Mouse (Mus musculus) limb, embryonic 14.5 days (tissue): ENCODE data around the gene Fam213b. TPM values are rescaled to one million over a fixed set of nuclear protein-coding genes. Genes with fewer than 3 reads are reported as not detected.

Source experiments
- ATAC-seq: fragments of 200-750 bp; cut with Nextera tagmentation; 2 replicates; pipeline ENCODE4 v1.8.0; 2017; ENCODE audit warnings: low read depth, moderate number of reproducible peaks, moderate TSS enrichment; ENCODE audit not compliant: low FRiP score
- DNase-seq: peaks from one replicate; pipeline ENCODE4 v3.0.0-alpha.2; 2015; ENCODE audit warnings: low spot score
- H3K27ac ChIP-seq: fragments of 300-500 bp; sonication (generic); replicated peaks from 2 replicates; pipeline ENCODE4 v1.5.1; 2014; ENCODE audit warnings: low read depth, mild to moderate bottlenecking, low read length, moderate library complexity, mixed read lengths
- H3K27me3 ChIP-seq: fragments of 300-500 bp; sonication (generic); 2 replicates; pipeline ENCODE4 v1.6.1; 2014; ENCODE audit warnings: low read length, mixed read lengths; ENCODE audit not compliant: control insufficient read depth, insufficient read depth
- H3K36me3 ChIP-seq: fragments of 300-500 bp; sonication (generic); 2 replicates; pipeline ENCODE4 v1.6.1; 2014; ENCODE audit warnings: mild to moderate bottlenecking, low read length, moderate library complexity, mixed read lengths; ENCODE audit not compliant: control insufficient read depth, insufficient read depth
- H3K4me1 ChIP-seq: fragments of 300-500 bp; sonication (generic); 2 replicates; pipeline ENCODE4 v1.6.1; 2014; ENCODE audit warnings: antibody characterized with exemption, low read length, mixed read lengths; ENCODE audit not compliant: control insufficient read depth, insufficient read depth
- H3K4me2 ChIP-seq: fragments of 300-500 bp; sonication (generic); replicated peaks from 2 replicates; pipeline ENCODE4 v1.6.1; 2014; ENCODE audit warnings: low read depth, mild to moderate bottlenecking, low read length, moderate library complexity; ENCODE audit not compliant: severe bottlenecking
- H3K4me3 ChIP-seq: fragments of 300-500 bp; sonication (generic); replicated peaks from 2 replicates; pipeline ENCODE4 v1.5.1; 2014; ENCODE audit warnings: low read length
- H3K9ac ChIP-seq: fragments of 300-500 bp; sonication (generic); 2 replicates; pipeline ENCODE4 v1.6.1; 2014; ENCODE audit warnings: mild to moderate bottlenecking, low read depth, low read length, moderate library complexity; ENCODE audit not compliant: severe bottlenecking
- H3K9me3 ChIP-seq: fragments of 300-500 bp; sonication (generic); 2 replicates; pipeline ENCODE4 v1.6.1; 2016; ENCODE audit warnings: low read length; ENCODE audit not compliant: control insufficient read depth
- POLR2A ChIP-seq: fragments of 200-500 bp; IDR thresholded peaks from 2 replicates; pipeline ENCODE4 v1.8.0; 2012; ENCODE audit warnings: inconsistent platforms, mild to moderate bottlenecking, moderate library complexity, borderline replicate concordance; ENCODE audit not compliant: insufficient read depth, insufficient read length; ENCODE audit errors: extremely low read depth
- WGBS: fragments of 180-500 bp; shearing (Covaris S2); extraction: QIAGEN DNeasy Blood & Tissue Kit; methylation state at CpG from one replicate; pipeline ENCODE4 v1.1.7; 2014; 5-methylcytosine and 5-hydroxymethylcytosine counted together
- polyA plus RNA-seq, 2 experiments: library from polyadenylated mRNA; depleted of rRNA in 1 of 2; stranded (reverse) in 1 of 2; unstranded in 1 of 2; fragments of >200 nt; fragmentation: Nextera tagmentation in 1 of 2; extraction: Ambion mirVana in 1 of 2; gene quantifications; 2 replicates each; pipeline versions ENCODE4 v1.2.1 to v1.2.3; 2012 to 2014

The Fam213b gene
- polyA plus RNA-seq, 2 experiments = 33.6 to 51.8 TPM

DNA sequence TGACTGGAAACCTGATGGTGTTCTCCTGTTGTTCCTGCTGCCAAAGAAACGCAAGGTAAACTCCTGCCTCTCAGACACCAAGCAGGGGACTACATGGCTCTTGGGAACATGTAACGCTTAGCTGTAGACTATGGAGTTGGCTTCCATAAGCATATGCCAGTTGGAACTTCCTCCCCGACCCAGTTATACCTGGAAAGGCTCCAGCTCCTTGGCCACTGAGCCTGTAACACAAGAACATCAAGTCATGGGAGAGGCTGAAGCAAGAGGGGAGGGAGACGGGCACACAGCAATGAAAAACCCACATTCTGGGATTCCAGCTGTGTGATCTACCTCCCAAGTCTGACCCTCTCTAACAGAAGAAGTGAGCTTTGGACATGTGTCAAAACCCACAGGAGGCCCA lies 23.4 kb upstream of the Fam213b start:
- ATAC-seq = no peak
- no peaks in the 10 kb centered on the region for H3K27me3 ChIP-seq
- no peak for DNase-seq
- no peak overlapping the region for H3K9ac ChIP-seq
- no peaks in the 10 kb centered on the region for H3K9me3 ChIP-seq
- TF ChIP-seq POLR2A = no peak
- whole genome bisulfite sequencing = 75% methylated on average over 4 of the region's 4 CpGs
- no peak overlapping the region for H3K27ac ChIP-seq
- H3K4me3 ChIP-seq = no peak overlapping the region
- H3K36me3 ChIP-seq = no peaks in the 10 kb centered on the region
- H3K4me1 ChIP-seq = peaks cover 5% of the 10 kb centered on the region
- no peak overlapping the region for H3K4me2 ChIP-seq

DNA sequence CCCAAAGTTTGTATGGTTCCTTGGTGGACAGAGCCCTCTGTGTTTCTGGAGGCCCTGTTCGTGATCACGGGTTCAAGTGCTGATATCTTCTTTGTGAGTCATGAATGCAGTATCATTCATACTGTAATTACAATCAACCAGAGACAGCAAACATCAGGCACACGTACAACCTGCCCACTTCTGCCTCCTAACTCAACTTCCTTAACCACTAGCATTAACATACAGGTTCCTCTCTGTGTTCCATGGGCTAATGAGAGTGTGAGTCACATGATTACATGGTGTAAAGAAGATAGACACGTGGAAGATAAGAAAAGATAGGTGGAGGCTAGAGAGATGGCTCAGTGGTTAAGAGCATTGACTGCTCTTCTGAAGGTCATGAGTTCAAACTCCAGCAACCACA lies 17.7 kb upstream of the Fam213b start:
- H3K27me3 ChIP-seq = no peaks in the 10 kb centered on the region
- H3K9me3 ChIP-seq = no peaks in the 10 kb centered on the region
- TF ChIP-seq POLR2A = no peak
- H3K27ac ChIP-seq = no peak overlapping the region
- H3K9ac ChIP-seq = no peak overlapping the region
- H3K36me3 ChIP-seq = no peaks in the 10 kb centered on the region
- H3K4me1 ChIP-seq = no peaks in the 10 kb centered on the region
- 84% methylated on average over 4 of the region's 4 CpGs for whole genome bisulfite sequencing
- no peak overlapping the region for H3K4me2 ChIP-seq
- ATAC-seq (no peak), DNase-seq (no peak)
- H3K4me3 ChIP-seq = no peak overlapping the region

DNA sequence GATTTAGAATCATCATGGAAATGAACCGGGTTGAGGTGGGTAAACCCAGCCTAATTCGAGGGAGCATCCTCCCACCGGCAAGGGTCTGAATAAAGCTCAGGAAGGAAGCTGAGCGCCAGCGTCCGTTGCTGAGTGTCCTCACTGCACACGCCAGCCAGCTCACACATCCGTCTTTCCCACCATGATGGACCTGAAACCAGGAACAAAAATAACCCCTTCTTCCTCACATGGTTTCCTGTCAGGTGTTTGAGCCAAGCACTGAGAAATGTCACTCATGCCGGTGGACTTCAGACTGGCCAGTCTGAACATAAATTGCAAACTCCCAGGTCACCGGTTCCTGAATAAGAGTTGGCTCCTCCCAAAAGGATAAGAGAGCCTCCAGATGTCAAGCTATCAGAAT lies 16.4 kb upstream of the Fam213b start:
- Histone ChIP-seq H3K27ac (no peak overlapping the region), H3K4me3 (no peak overlapping the region), H3K4me1 (0 out of 2 replicates have a peak, but pooled peaks cover 3% of the 10 kb centered on the region), H3K9me3 (no peaks in the 10 kb centered on the region), H3K4me2 (no peak overlapping the region), H3K27me3 (no peaks in the 10 kb centered on the region), H3K9ac (no peak overlapping the region), H3K36me3 (no peaks in the 10 kb centered on the region)
- DNase-seq = no peak
- 87% methylated on average over 10 of the region's 10 CpGs for WGBS
- no peak for ATAC-seq
- TF ChIP-seq POLR2A = no peak

DNA sequence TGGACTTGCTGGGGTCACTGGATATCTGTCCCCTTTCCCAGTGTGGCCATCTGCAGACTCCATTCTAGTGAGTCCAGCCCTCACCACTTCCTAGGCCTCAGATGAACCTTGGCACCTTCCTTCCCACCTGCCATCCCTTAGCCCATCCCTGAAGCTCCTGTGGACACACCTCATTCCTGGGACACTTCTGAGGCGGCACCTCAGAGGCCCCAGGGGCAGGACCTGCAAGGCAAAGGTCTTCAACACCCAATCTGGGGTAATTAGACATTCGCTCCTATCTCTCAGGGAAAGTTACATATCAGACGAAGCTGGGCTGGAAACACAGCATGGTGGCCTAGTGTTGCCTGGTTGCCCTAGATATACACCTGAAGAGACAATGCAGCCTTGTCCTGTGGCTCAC lies 15.8 kb upstream of the Fam213b start:
- Histone ChIP-seq H3K4me3 (no peak overlapping the region), H3K4me2 (no peak overlapping the region), H3K27ac (no peak overlapping the region), H3K36me3 (no peaks in the 10 kb centered on the region), H3K9ac (no peak overlapping the region), H3K27me3 (no peaks in the 10 kb centered on the region), H3K9me3 (no peaks in the 10 kb centered on the region), H3K4me1 (0 out of 2 replicates have a peak, but pooled peaks cover 3% of the 10 kb centered on the region)
- DNase-seq (no peak), ATAC-seq (no peak)
- TF ChIP-seq POLR2A = no peak
- 69% methylated on average over 3 of the region's 3 CpGs for WGBS

DNA sequence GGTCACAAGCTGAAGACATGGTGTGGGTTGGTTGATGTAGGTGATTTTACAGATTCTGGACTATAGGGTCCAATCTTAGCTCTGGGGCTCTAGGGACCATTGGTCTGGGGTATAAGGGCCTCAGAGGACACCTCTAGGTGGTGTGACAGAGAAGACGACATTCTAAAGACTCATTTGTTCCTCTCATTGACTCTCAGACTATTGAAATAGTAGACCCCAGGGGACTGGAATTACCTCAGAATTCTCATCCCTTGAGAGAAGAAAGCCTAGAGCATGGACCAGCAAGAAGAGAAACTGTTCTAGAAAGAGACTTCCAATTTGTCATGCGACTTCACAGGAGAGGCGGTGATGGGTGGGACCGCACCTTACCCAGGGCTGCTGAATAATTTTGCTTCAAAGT lies 15.3 kb upstream of the Fam213b start:
- Histone ChIP-seq H3K4me3 (no peak overlapping the region), H3K27ac (no peak overlapping the region), H3K4me1 (0 out of 2 replicates have a peak, but pooled peaks cover 3% of the 10 kb centered on the region), H3K36me3 (no peaks in the 10 kb centered on the region), H3K4me2 (no peak overlapping the region), H3K27me3 (no peaks in the 10 kb centered on the region), H3K9ac (no peak overlapping the region), H3K9me3 (no peaks in the 10 kb centered on the region)
- TF ChIP-seq POLR2A = no peak
- DNase-seq = no peak
- no peak for ATAC-seq
- WGBS = 95% methylated on average over 4 of the region's 4 CpGs

DNA sequence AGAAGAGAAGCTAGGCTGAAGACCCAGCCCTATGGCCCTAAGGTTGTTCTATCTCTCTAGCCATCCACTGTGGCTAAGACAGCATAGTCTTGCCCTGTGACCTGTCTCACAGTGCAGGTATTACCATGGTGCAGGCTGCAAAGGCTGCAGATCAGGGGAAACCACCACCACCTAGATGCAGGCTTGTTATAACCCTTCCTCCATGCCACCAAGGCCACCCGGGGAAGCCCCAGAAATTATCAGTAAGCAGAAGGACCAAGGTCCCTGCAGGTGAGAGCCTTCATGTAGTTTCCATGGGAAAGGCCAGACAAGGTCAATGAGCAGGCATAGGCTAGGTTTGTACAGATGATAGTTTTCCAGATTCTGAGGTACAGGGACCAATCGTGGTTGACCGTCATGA lies 14.9 kb upstream of the Fam213b start:
- TF ChIP-seq POLR2A = no peak
- ATAC-seq (no peak), DNase-seq (no peak)
- H3K4me2 ChIP-seq = no peak overlapping the region
- H3K9ac ChIP-seq = no peak overlapping the region
- H3K27me3 ChIP-seq = no peaks in the 10 kb centered on the region
- H3K36me3 ChIP-seq = no peaks in the 10 kb centered on the region
- H3K4me1 ChIP-seq = 0 out of 2 replicates have a peak, but pooled peaks cover 3% of the 10 kb centered on the region
- no peak overlapping the region for H3K4me3 ChIP-seq
- WGBS = 84% methylated on average over 3 of the region's 3 CpGs
- no peaks in the 10 kb centered on the region for H3K9me3 ChIP-seq
- no peak overlapping the region for H3K27ac ChIP-seq
